Mouse (Mus musculus) myocyte (in vitro differentiated cells): Measurements from ENCODE around the gene Olfr872.

Source experiments
- CEBPB ChIP-seq: IDR thresholded peaks from 2 replicates; pipeline ENCODE4 v1.6.1; 2011; ENCODE audit warnings: mild to moderate bottlenecking, moderate library complexity; ENCODE audit not compliant: poor library complexity, insufficient read depth, severe bottlenecking
- E2F4 ChIP-seq: IDR thresholded peaks from one replicate; pipeline ENCODE4 v1.6.1; 2011; ENCODE audit warnings: mild to moderate bottlenecking, control low read depth, moderate library complexity; ENCODE audit not compliant: insufficient read depth
- MAX ChIP-seq: IDR thresholded peaks from one replicate; pipeline ENCODE4 v1.6.1; 2011; ENCODE audit warnings: low read depth, mild to moderate bottlenecking, control low read depth
- MYOD1 ChIP-seq, 3 experiments: IDR thresholded peaks; one replicate each; pipeline ENCODE4 v1.6.1; 2011; ENCODE audit warnings: control low read depth in 2 of 3, low read depth in 2 of 3, mild to moderate bottlenecking in 2 of 3, moderate library complexity in 1 of 3; ENCODE audit not compliant: insufficient read length in 2 of 3, control insufficient read depth in 1 of 3
- MYOG ChIP-seq, 3 experiments: IDR thresholded peaks; one replicate each; pipeline ENCODE4 v1.6.1; 2011; ENCODE audit warnings: control low read depth in 2 of 3, low read depth in 2 of 3, mild to moderate bottlenecking in 2 of 3; ENCODE audit not compliant: insufficient read length in 2 of 3, control insufficient read depth in 1 of 3, insufficient read depth in 1 of 3
- POLR2A ChIP-seq: IDR thresholded peaks from one replicate; pipeline ENCODE4 v1.6.1; 2011; ENCODE audit warnings: low read depth, mild to moderate bottlenecking, control low read depth, moderate library complexity; ENCODE audit not compliant: insufficient read length
- POLR2AphosphoS2 ChIP-seq: IDR thresholded peaks from one replicate; pipeline ENCODE4 v1.6.1; 2011; ENCODE audit warnings: low read depth, control low read depth; ENCODE audit not compliant: insufficient read length
- REST ChIP-seq: IDR thresholded peaks from one replicate; pipeline ENCODE4 v1.6.1; 2011; ENCODE audit warnings: mild to moderate bottlenecking, control low read depth, moderate library complexity; ENCODE audit not compliant: insufficient read depth, insufficient read length
- TCF12 ChIP-seq: IDR thresholded peaks from one replicate; pipeline ENCODE4 v1.6.1; 2011; ENCODE audit warnings: mild to moderate bottlenecking, control low read depth; ENCODE audit not compliant: poor library complexity, insufficient read depth, severe bottlenecking

DNA sequence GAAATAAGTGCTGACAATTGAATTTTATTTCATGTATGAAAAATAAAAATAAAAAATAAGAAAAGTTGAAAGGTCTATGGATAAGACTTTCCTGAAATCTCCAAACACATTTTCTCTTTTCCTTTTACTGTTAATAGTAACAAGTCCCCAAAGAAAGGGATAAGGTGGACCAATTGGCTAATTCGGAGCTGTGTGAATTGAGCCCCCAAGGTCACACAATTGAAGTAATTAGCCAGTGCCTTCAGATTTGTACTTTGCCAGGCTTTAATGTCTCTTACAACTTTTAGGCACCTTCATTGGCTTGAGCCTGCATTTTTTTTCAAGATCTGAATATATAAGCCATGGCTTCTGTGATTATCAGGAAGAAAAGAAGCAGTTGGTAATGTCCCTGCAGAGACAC, 61.3 kb downstream of the Olfr872 start, which contains the start of gene Olfr873:
- no peak for TF ChIP-seq POLR2A
- no peak for TF ChIP-seq MAX
- no peak for TF ChIP-seq E2F4
- TF ChIP-seq TCF12: no peak
- TF ChIP-seq MYOD1 (IDR thresholded peaks at IDR 0.05; ENCODE audit: control insufficient read depth in 1 of 3, insufficient read length in 2 of 3, low read depth in 2 of 3): no peak
- no peak for TF ChIP-seq REST
- TF ChIP-seq POLR2AphosphoS2: no peak
- no peak for TF ChIP-seq CEBPB
- no peak for TF ChIP-seq MYOG (IDR thresholded peaks at IDR 0.05; ENCODE audit: control insufficient read depth in 1 of 3, insufficient read depth in 1 of 3, insufficient read length in 2 of 3, low read depth in 2 of 3)
